Mouse (Mus musculus) kidney, embryonic 15.5 days (tissue): ENCODE measurements at regions not wholly inside any gene's neighbourhood (a gene's known extent, or its start where the extent isn't known, plus 50 kb on each side); places are given as distances from the start of the nearest gene placed in this dataset.

Source experiments
- ATAC-seq: fragments of 200-750 bp; cut with Nextera tagmentation; replicated peaks from 2 replicates; pipeline ENCODE4 v1.8.0; 2017; ENCODE audit warnings: moderate TSS enrichment; ENCODE audit not compliant: low FRiP score
- H3K27ac ChIP-seq: fragments of 300-500 bp; sonication (generic); 2 replicates; pipeline ENCODE4 v1.5.1; 2015; ENCODE audit warnings: mild to moderate bottlenecking, inconsistent platforms
- H3K27me3 ChIP-seq: fragments of 300-500 bp; sonication (generic); 2 replicates; pipeline ENCODE4 v1.6.1; 2015; ENCODE audit warnings: inconsistent platforms
- H3K36me3 ChIP-seq: fragments of 300-500 bp; sonication (generic); 2 replicates; pipeline ENCODE4 v1.6.1; 2015; ENCODE audit warnings: inconsistent platforms
- H3K4me1 ChIP-seq: fragments of 300-500 bp; sonication (generic); 2 replicates; pipeline ENCODE4 v1.6.1; 2015; ENCODE audit warnings: inconsistent platforms
- H3K4me2 ChIP-seq: fragments of 300-500 bp; sonication (generic); 2 replicates; pipeline ENCODE4 v1.6.1; 2015; ENCODE audit warnings: moderate library complexity, mild to moderate bottlenecking, inconsistent platforms
- H3K4me3 ChIP-seq: fragments of 300-500 bp; sonication (generic); replicated peaks from 2 replicates; pipeline ENCODE4 v1.5.1; 2015; ENCODE audit warnings: mild to moderate bottlenecking, inconsistent platforms
- H3K9ac ChIP-seq: fragments of 300-500 bp; sonication (generic); 2 replicates; pipeline ENCODE4 v1.6.1; 2015; ENCODE audit warnings: mild to moderate bottlenecking, inconsistent platforms
- H3K9me3 ChIP-seq: fragments of 300-500 bp; sonication (generic); replicated peaks from 2 replicates; pipeline ENCODE4 v1.6.1; 2016; ENCODE audit warnings: inconsistent platforms
- WGBS: fragments of 180-500 bp; shearing (Covaris S2); methylation state at CpG from one replicate; pipeline ENCODE4 v1.1.7; 2015; ENCODE audit warnings: mixed read lengths; 5-methylcytosine and 5-hydroxymethylcytosine counted together

- 38% methylated on average over 5 of the region's 5 CpGs for WGBS
- H3K9me3 ChIP-seq: no peaks in the 10 kb centered on the region
- H3K4me2 ChIP-seq: no peak overlapping the region
- H3K4me1 ChIP-seq: peaks cover 24% of the 10 kb centered on the region
- peaks cover 67% of the 10 kb centered on the region for H3K27me3 ChIP-seq
- no peaks in the 10 kb centered on the region for H3K36me3 ChIP-seq
- no peak for ATAC-seq
- H3K27ac ChIP-seq: no peak overlapping the region
- H3K4me3 ChIP-seq: no peak overlapping the region
- no peak overlapping the region for H3K9ac ChIP-seq
These were observed 163.6 kb downstream of the H2al1j start for GRCm38 (mm10) chrX:11491235-11491634.

DNA sequence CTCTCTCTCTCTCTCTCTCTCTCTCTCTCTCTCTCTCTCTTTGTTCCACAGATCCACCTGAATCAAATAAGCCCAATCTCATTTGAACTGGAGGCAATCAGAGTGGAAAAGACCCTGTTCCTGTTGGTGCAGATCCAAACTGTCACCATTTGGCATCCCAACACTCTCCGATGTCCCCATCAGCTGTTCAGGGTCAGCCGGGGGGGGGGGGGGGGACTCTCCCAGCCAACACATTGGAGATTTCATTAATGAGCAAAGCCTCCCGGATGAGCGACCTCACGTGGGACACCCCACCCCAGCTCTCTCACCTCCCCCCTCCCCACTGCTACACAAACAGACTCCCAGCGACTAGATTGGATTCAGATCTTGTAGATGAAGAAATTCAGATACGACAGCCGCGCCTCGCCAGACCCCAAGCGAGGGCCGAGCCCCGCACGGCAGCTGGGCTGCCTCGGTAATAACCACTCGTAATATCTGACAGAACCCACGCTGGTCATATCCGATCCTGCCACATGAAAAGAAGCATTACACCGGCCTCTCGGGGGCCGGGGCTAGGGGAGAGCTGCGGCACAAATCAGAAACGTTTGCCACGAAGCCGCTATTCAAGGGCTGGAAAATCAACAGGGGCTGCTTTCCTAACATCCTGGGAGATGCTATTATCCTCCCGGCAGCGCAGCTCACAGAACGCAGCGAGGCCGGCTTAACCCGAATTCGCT lies 164.2 kb downstream of the H2al1j start:
- Histone ChIP-seq H3K9me3 (no peaks in the 10 kb centered on the region), H3K4me3 (peak overlapping the region; percentile 12; the same call in 1 of the 2 replicates), H3K4me2 (peak overlapping the region; percentile 53), H3K9ac (no peak overlapping the region), H3K4me1 (peaks cover 24% of the 10 kb centered on the region), H3K27ac (peak overlapping the region; percentile 27; the same call in 1 of the 2 replicates), H3K27me3 (peaks cover 62% of the 10 kb centered on the region), H3K36me3 (no peaks in the 10 kb centered on the region)
- WGBS: 25% methylated on average over 31 of the region's 32 CpGs
- 0 out of 2 replicates have a peak, but pooled peaks have one; percentile 40 for ATAC-seq

DNA sequence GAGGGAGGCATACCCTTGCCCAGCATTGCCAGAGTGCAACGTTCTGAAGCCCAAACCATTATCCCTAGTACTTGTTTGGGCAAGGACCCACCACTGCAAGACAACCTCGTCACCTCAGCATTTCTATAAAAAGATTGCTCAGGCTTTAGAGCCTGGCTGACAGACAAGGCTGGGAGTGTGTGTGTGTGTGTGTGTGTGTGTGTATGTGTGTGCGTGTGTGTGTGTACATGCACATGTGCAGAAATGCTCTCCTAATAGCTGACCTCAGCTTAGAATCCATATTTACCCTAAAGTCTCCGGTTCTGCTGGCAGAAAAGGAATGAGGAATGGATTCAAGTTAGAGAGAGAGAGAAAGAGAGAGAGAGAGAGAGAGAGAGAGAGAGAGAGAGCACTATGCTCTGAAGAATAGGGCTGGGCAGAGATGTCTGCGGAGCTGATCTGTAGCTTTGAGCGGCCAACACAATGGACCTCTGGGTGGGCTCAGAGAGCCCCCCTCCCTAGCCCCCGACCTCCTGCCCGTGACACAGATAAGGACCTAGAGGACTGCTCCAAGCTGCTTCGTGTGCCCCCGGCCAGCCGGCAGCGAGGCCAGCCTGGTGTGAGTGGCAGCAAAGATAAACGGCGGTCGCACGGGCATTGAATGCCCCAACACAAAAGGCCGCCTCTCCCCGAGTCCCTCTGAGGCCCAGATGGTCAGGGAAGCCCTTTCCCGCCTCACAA lies 166.1 kb downstream of the H2al1j start:
- H3K27me3 ChIP-seq: peaks cover 58% of the 10 kb centered on the region
- peaks cover 24% of the 10 kb centered on the region for H3K4me1 ChIP-seq
- 0 out of 2 replicates have a peak overlapping the region, but pooled peaks have one; percentile 39 for H3K27ac ChIP-seq
- WGBS: 35% methylated on average over 19 of the region's 19 CpGs
- peak overlapping the region; percentile 17; the same call in 1 of the 2 replicates for H3K4me3 ChIP-seq
- H3K9me3 ChIP-seq: no peaks in the 10 kb centered on the region
- no peak overlapping the region for H3K9ac ChIP-seq
- no peaks in the 10 kb centered on the region for H3K36me3 ChIP-seq
- H3K4me2 ChIP-seq: peak overlapping the region; percentile 52
- ATAC-seq: no peak; the same call in 1 of the 2 replicates

GRCm38 (mm10) chrX:11494246-11494630 lies 166.6 kb downstream of the H2al1j start:
- H3K9ac ChIP-seq: no peak overlapping the region
- WGBS: 34% methylated on average over 12 of the region's 12 CpGs
- peak overlapping the region; percentile 17; the same call in 1 of the 2 replicates for H3K4me3 ChIP-seq
- no peaks in the 10 kb centered on the region for H3K36me3 ChIP-seq
- no peaks in the 10 kb centered on the region for H3K9me3 ChIP-seq
- peak overlapping the region; percentile 52 for H3K4me2 ChIP-seq
- no peak for ATAC-seq
- 0 out of 2 replicates have a peak overlapping the region, but pooled peaks have one; percentile 39 for H3K27ac ChIP-seq
- peaks cover 57% of the 10 kb centered on the region for H3K27me3 ChIP-seq
- H3K4me1 ChIP-seq: peaks cover 24% of the 10 kb centered on the region

GRCm38 (mm10) chrX:11512439-11512838 lies 184.8 kb downstream of the H2al1j start:
- Histone ChIP-seq H3K4me1 (peaks cover 4% of the 10 kb centered on the region; the same call in 1 of the 2 replicates), H3K4me2 (no peak overlapping the region), H3K4me3 (no peak overlapping the region), H3K27me3 (peaks cover 52% of the 10 kb centered on the region), H3K36me3 (no peaks in the 10 kb centered on the region), H3K27ac (peak overlapping the region; percentile 68), H3K9me3 (no peaks in the 10 kb centered on the region), H3K9ac (no peak overlapping the region)
- 38% methylated on average over 5 of the region's 5 CpGs for WGBS
- 0 out of 2 replicates have a peak, but pooled peaks have one; percentile 49 for ATAC-seq

GRCm38 (mm10) chrX:11512928-11513327 lies 185.3 kb downstream of the H2al1j start:
- no peaks in the 10 kb centered on the region for H3K9me3 ChIP-seq
- no peak overlapping the region for H3K4me3 ChIP-seq
- peaks cover 4% of the 10 kb centered on the region; the same call in 1 of the 2 replicates for H3K4me1 ChIP-seq
- no peak overlapping the region for H3K4me2 ChIP-seq
- no peak overlapping the region for H3K9ac ChIP-seq
- no peaks in the 10 kb centered on the region for H3K36me3 ChIP-seq
- 0 out of 2 replicates have a peak overlapping the region, but pooled peaks have one; percentile 9 for H3K27ac ChIP-seq
- H3K27me3 ChIP-seq: peaks cover 51% of the 10 kb centered on the region
- ATAC-seq: no peak
- 60% methylated on average over 4 of the region's 4 CpGs for WGBS

GRCm38 (mm10) chrX:11523791-11524190 lies 196.2 kb downstream of the H2al1j start:
- H3K27ac ChIP-seq: peak overlapping the region; percentile 41; the same call in 1 of the 2 replicates
- peak; percentile 78 for ATAC-seq
- WGBS: 29% methylated on average over 4 of the region's 4 CpGs

GRCm38 (mm10) chrX:11525326-11525725 lies 197.7 kb downstream of the H2al1j start:
- H3K4me2 ChIP-seq: peak overlapping the region; percentile 40
- 25% methylated on average over 8 of the region's 8 CpGs for WGBS
- no peak overlapping the region for H3K4me3 ChIP-seq
- H3K4me1 ChIP-seq: peaks cover 12% of the 10 kb centered on the region
- no peaks in the 10 kb centered on the region for H3K36me3 ChIP-seq
- no peak for ATAC-seq
- H3K27me3 ChIP-seq: peaks cover 32% of the 10 kb centered on the region; the same call in 1 of the 2 replicates
- peak overlapping the region; percentile 71 for H3K27ac ChIP-seq
- H3K9ac ChIP-seq: no peak overlapping the region
- no peaks in the 10 kb centered on the region for H3K9me3 ChIP-seq

More at GRCm38 (mm10) chrX:11523791-11524190, 196.2 kb downstream of the H2al1j start:
- H3K4me1 ChIP-seq: peaks cover 12% of the 10 kb centered on the region
- H3K4me2 ChIP-seq: 0 out of 2 replicates have a peak overlapping the region, but pooled peaks have one; percentile 3
- H3K27me3 ChIP-seq: peaks cover 38% of the 10 kb centered on the region
- no peak overlapping the region for H3K9ac ChIP-seq
- H3K36me3 ChIP-seq: no peaks in the 10 kb centered on the region
- H3K4me3 ChIP-seq: no peak overlapping the region
- no peaks in the 10 kb centered on the region for H3K9me3 ChIP-seq

GRCm38 (mm10) chrX:11528589-11528988 lies 201.0 kb downstream of the H2al1j start:
- peaks cover 48% of the 10 kb centered on the region for H3K27me3 ChIP-seq
- no peak overlapping the region for H3K9ac ChIP-seq
- H3K4me2 ChIP-seq: no peak overlapping the region
- H3K4me1 ChIP-seq: peaks cover 12% of the 10 kb centered on the region
- no peak for ATAC-seq
- 85% methylated on average over 5 of the region's 5 CpGs for WGBS
- no peaks in the 10 kb centered on the region for H3K9me3 ChIP-seq
- no peak overlapping the region for H3K4me3 ChIP-seq
- no peak overlapping the region for H3K27ac ChIP-seq
- no peaks in the 10 kb centered on the region for H3K36me3 ChIP-seq

DNA sequence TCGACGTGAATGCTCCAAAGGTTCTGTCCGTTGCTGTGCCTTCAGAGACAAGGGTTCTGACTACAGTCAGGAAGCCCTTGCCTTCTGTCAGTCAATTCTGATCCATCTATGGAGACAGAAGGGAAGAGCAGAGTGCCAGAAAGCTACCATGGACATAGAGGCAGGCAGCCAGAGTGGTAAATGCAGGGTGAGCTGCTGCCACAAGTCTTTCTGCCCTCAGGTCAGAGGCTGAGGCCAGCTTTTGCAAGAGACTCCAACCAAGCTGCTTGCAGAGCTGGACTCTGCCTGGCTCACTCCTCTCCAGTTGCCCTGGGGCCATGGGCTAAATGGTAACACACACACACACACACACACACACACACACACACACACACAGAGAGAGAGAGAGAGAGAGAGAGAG lies 201.6 kb downstream of the H2al1j start:
- Histone ChIP-seq H3K36me3 (no peaks in the 10 kb centered on the region), H3K4me2 (no peak overlapping the region), H3K4me3 (no peak overlapping the region), H3K27me3 (peaks cover 47% of the 10 kb centered on the region), H3K9me3 (no peaks in the 10 kb centered on the region), H3K27ac (no peak overlapping the region), H3K9ac (no peak overlapping the region), H3K4me1 (peaks cover 8% of the 10 kb centered on the region)
- ATAC-seq: no peak
- 78% methylated on average over 3 of the region's 3 CpGs for WGBS

GRCm38 (mm10) chrX:11532817-11533216 lies 205.2 kb downstream of the H2al1j start:
- H3K9me3 ChIP-seq: no peaks in the 10 kb centered on the region
- no peak for ATAC-seq
- no peak overlapping the region for H3K4me3 ChIP-seq
- H3K27ac ChIP-seq: no peak overlapping the region
- H3K36me3 ChIP-seq: no peaks in the 10 kb centered on the region
- peaks cover 26% of the 10 kb centered on the region for H3K27me3 ChIP-seq
- H3K4me1 ChIP-seq: no peaks in the 10 kb centered on the region
- no peak overlapping the region for H3K4me2 ChIP-seq
- H3K9ac ChIP-seq: no peak overlapping the region
- WGBS: 73% methylated on average over 4 of the region's 4 CpGs

- ATAC-seq: no peak
- Histone ChIP-seq H3K27me3 (peaks cover 26% of the 10 kb centered on the region), H3K36me3 (no peaks in the 10 kb centered on the region), H3K27ac (no peak overlapping the region), H3K4me3 (no peak overlapping the region), H3K4me2 (no peak overlapping the region), H3K9ac (no peak overlapping the region), H3K9me3 (no peaks in the 10 kb centered on the region), H3K4me1 (no peaks in the 10 kb centered on the region)
- WGBS: 78% methylated on average over 8 of the region's 8 CpGs
These were observed 206.2 kb downstream of the H2al1j start for GRCm38 (mm10) chrX:11533871-11534270.
